Mouse (Mus musculus): ENCODE data around the gene Itpr3. TPM values are rescaled to one million over a fixed set of nuclear protein-coding genes. Genes with fewer than 3 reads are reported as not detected.

The Itpr3 gene
- polyA plus RNA-seq, 1 experiment from 2014 or later: 4.8 TPM

DNA sequence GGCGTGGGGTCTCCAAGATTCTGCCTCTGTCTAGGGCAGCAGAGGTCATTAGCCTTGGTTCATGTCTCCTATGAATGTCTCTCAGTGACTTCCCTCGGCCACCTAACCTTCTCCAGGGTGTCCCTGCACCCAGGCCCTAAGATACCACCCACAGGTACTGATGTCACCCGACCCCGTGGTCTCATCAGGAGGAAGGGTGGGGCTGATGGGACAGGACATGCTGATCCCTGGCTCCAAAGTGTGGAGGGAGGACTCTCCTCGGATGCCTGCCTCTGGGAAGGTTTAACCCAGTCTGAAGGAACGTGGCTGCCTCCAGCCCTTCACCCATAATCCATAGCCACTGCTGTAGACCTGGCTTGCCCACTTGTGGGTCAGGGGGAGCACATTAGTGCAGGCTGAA is 109.8 kb downstream of the Itpr3 start:
- Histone ChIP-seq H3K4me1 (peaks cover 43% of the 10 kb centered on the region), H3K9me3 (replicated peaks) (no peaks in the 10 kb centered on the region), H3K36me3 (no peaks in the 10 kb centered on the region), H3K27me3 (ENCODE audit: low read depth, poor library complexity, severe bottlenecking) (no peaks in the 10 kb centered on the region), H3K4me3 (no peak overlapping the region), H3K27ac (no peak overlapping the region)
- DNase-seq (ENCODE audit: low spot score): no peak
- 84% methylated on average over 6 of the region's 6 CpGs for WGBS

DNA sequence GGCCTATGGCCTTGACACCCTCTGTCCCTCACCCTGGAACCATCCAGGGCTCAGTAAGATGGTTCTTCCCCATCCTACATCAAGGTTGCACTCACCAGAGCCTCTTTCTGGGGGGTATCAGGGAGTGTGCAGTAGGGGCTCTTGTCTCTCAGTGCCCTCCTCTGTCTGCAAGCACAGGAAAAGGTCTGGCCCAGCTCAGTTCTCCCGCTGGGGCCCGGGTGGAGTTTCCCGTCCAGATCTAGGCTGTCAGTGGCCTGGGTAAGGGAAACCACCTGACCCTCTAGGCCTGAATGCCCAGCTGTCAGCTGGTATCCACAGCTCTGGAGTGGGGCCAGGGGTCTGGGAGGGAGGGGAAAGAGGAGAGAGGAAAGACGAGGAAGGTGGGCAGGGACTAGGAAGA is 110.4 kb downstream of the Itpr3 start, which contains the start of gene Ip6k3:
Gene Ip6k3, minus strand, starts transcription at position 251 of the 400 bp plus-strand sequence.
- Histone ChIP-seq H3K27ac (no peak within 1 kb of the TSS), H3K4me3 (no peak within 1 kb of the TSS), H3K9me3 (replicated peaks) (no peaks in the 10 kb centered on the region), H3K36me3 (no peaks in the 10 kb centered on the region), H3K27me3 (ENCODE audit: low read depth, poor library complexity, severe bottlenecking) (no peaks in the 10 kb centered on the region), H3K4me1 (peaks cover 43% of the 10 kb centered on the region)
- WGBS: 71% methylated on average over 4 of the region's 4 CpGs
- DNase-seq (ENCODE audit: low spot score): no peak

GRCm38 (mm10) chr17:27168569-27168968 is 111.5 kb downstream of the Itpr3 start:
- H3K27me3 ChIP-seq (ENCODE audit: low read depth, poor library complexity, severe bottlenecking): no peaks in the 10 kb centered on the region
- DNase-seq (ENCODE audit: low spot score): no peak
- H3K4me3 ChIP-seq: no peak overlapping the region
- H3K27ac ChIP-seq: peak overlapping the region; percentile 82; the same call in 1 of the 2 replicates
- WGBS: 97% methylated on average over 4 of the region's 4 CpGs
- H3K36me3 ChIP-seq: no peaks in the 10 kb centered on the region
- no peaks in the 10 kb centered on the region for H3K9me3 ChIP-seq (replicated peaks)
- peaks cover 48% of the 10 kb centered on the region for H3K4me1 ChIP-seq

DNA sequence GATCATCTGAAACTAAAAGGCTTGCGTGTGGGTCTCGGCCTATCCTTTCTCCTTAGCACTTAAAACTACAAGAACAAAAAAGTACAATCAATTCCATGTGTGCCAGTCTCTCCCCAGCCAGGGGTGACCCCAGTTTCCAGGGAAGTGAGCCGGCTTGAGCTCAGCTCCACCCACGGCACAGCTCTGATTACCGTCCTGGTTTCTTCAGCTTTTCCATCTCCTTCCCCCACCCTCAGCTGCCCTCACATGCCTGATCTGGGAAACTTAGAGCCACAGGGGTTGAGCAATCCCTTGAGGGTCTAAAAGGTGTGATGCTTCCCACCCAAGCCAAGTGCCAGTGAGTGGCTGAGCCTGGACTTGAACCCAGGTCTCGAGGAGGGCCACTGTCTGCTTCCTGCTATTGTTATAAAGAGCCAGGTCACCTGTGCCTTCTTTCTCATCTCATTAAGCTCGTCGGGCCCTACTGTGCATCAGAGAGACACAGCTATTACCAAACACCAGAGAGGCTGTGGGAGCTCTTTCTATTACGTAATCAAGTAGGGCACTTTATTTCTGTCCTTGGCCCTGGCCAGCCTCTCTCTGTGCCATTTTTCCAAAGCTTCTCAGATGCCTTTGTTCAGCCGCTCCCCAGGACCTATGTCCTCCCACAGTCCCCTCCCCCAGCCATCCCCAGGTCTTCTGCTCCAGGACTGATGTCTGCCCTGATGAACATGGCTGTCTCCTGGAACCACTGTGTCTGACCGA is 113.0 kb downstream of the Itpr3 start:
- Histone ChIP-seq H3K9me3 (replicated peaks) (no peaks in the 10 kb centered on the region), H3K27me3 (ENCODE audit: low read depth, poor library complexity, severe bottlenecking) (no peaks in the 10 kb centered on the region), H3K4me1 (peaks cover 52% of the 10 kb centered on the region), H3K27ac (peak overlapping the region; percentile 82), H3K36me3 (no peaks in the 10 kb centered on the region), H3K4me3 (no peak overlapping the region)
- no peak for DNase-seq (ENCODE audit: low spot score)
- 68% methylated on average over 11 of the region's 11 CpGs for WGBS

GRCm38 (mm10) chr17:27171121-27171520 is 114.0 kb downstream of the Itpr3 start:
- no peak for DNase-seq (ENCODE audit: low spot score)
- H3K36me3 ChIP-seq: no peaks in the 10 kb centered on the region
- no peaks in the 10 kb centered on the region for H3K27me3 ChIP-seq (ENCODE audit: low read depth, poor library complexity, severe bottlenecking)
- H3K9me3 ChIP-seq (replicated peaks): no peaks in the 10 kb centered on the region
- peak overlapping the region; percentile 82 for H3K27ac ChIP-seq
- H3K4me3 ChIP-seq: no peak overlapping the region
- 83% methylated on average over 5 of the region's 5 CpGs for WGBS
- H3K4me1 ChIP-seq: peaks cover 54% of the 10 kb centered on the region

Small RNA genes within 50 kb of the gene (microRNA-seq; reads per million reads assigned to microRNA genes)
- gene Mir7677: not detected

Other genes starting within 250 kb of the Itpr3 start
- gene Nkx2-5, start 212.3 kb upstream of the Itpr3 start, polyA plus RNA-seq (2016; fragmentation: Nextera tagmentation; extraction: Ambion mirVana): 0.10 and 0.14 TPM in 2 replicates
- gene Kifc5b, start 140.2 kb upstream of the Itpr3 start, polyA plus RNA-seq (2016; fragmentation: Nextera tagmentation; extraction: Ambion mirVana): 12.3 and 12.6 TPM in 2 replicates
- 3.5 and 5.0 TPM in 2 replicates for gene Phf1, start 124.3 kb upstream of the Itpr3 start, polyA plus RNA-seq (2016; fragmentation: Nextera tagmentation; extraction: Ambion mirVana)
- 184 and 188 TPM in 2 replicates for gene Cuta, start 117.7 kb upstream of the Itpr3 start, polyA plus RNA-seq (2016; fragmentation: Nextera tagmentation; extraction: Ambion mirVana)
- 2.8 and 3.1 TPM in 2 replicates for gene Syngap1, start 116.1 kb upstream of the Itpr3 start, polyA plus RNA-seq (2016; fragmentation: Nextera tagmentation; extraction: Ambion mirVana)
- gene Zbtb9, start 84.1 kb upstream of the Itpr3 start, polyA plus RNA-seq (2016; fragmentation: Nextera tagmentation; extraction: Ambion mirVana): 20.6 and 22.0 TPM in 2 replicates
- gene Bak1, start 28.3 kb upstream of the Itpr3 start, polyA plus RNA-seq (2016; fragmentation: Nextera tagmentation; extraction: Ambion mirVana): 3.7 and 4.6 TPM in 2 replicates
- gene Uqcc2, start 76.6 kb downstream of the Itpr3 start, polyA plus RNA-seq (2016; fragmentation: Nextera tagmentation; extraction: Ambion mirVana): 400 and 433 TPM in 2 replicates
- not detected in 2 replicates for gene Ip6k3, start 110.5 kb downstream of the Itpr3 start, polyA plus RNA-seq (2016; fragmentation: Nextera tagmentation; extraction: Ambion mirVana)
- gene Lemd2, start 147.2 kb downstream of the Itpr3 start, polyA plus RNA-seq (2016; fragmentation: Nextera tagmentation; extraction: Ambion mirVana): 17.9 and 20.2 TPM in 2 replicates